Mouse (Mus musculus) thymus, postnatal 10 days (tissue): Measurements from ENCODE around the gene Chrna9.
A peak's percentile ranks its signal among the peaks of the same experiment; 100 is the strongest.

Experiments
- DNase-seq, 2 experiments: peaks; one replicate each; pipeline ENCODE4 v3.0.0; 2021; ENCODE audit warnings: low spot score in 2 of 2

Chrna9 gene

GRCm38 (mm10) chr5:65919326-65919725 lies 15.4 kb upstream of the Chrna9 start:
- DNase-seq, result peak in 1 of 2 experiments; percentile 52

- no peak for DNase-seq
Measured at GRCm38 (mm10) chr5:65919904-65920303, 14.8 kb upstream of the Chrna9 start.

DNA sequence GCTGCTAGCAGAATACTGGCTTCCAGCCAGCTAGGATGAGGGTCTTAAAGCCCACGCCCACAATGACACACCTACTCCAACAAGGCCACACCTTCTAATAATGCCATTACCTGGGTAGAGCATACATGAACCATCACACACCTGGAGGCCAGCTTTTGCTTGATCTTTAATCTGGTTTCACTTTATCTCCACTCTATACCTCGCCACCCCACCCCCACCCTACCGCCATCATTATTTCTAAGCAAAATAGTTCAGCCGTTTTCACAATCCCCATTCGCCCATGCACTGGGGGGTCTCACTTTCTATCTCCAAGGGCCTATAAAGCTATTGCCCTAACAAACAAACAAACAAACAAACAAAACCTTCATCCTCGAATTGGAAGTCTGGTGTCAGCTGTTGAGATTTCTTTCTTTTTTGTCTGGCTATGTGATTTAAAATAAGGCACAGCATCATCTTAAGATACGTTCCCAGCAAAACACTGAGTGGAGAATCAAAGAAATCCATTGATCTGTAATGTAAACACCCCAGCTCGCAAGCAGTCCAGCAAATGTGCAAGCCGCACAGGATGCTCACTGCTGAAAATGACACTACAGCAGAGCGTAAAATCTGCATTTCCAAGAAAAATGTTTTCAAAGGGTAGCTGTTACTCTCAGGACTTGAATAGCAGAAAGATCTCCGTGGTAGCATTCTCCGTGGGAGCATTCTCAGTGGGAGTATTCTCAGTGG lies 13.9 kb upstream of the Chrna9 start:
- DNase-seq, result no peak

GRCm38 (mm10) chr5:65921477-65922138 lies 13.1 kb upstream of the Chrna9 start:
- DNase-seq, result no peak

DNA sequence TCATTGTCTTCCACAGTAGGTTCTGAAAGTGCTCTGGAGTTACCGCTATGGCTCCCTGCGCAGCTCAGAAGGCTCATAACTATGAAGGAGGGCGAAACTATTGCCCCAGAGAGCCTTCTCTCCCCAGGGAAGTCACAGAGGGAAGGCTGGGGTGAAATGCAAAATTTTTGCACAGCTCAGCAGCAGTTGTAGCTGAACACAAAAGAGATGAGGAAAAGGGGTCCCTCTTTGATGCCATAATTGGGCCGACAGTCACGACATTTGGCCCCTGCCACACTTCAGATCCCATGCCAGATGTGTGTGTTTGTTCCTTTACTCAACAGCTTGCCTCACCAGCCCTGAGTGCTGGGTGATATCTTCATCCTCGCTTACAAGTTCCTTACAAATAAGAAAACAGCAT lies 8.1 kb upstream of the Chrna9 start:
- peak; percentile 65 to 74 for DNase-seq

- DNase-seq, result peak; percentile 84 to 92
Measured at GRCm38 (mm10) chr5:65929162-65929561, 5.6 kb upstream of the Chrna9 start.

DNA sequence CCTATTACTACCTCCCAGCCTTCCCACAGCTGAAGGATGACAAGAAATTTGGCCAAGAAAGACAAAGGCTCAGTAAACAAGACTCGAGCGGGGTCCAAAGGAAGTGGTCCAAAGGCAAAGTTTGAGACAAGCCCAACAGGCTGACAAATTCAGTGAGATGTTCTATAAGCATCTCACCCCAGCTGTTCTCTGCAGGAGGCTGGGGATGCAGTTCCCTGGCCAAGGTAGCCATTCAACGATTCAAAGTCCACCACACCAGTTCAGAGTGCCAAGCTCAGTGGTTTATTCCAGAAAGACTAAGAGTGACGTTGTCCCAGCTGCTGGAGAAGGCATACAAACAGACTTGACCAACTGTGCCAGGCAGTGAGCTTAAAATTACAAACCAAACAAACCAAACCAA lies 4.5 kb upstream of the Chrna9 start:
- no peak for DNase-seq

DNA sequence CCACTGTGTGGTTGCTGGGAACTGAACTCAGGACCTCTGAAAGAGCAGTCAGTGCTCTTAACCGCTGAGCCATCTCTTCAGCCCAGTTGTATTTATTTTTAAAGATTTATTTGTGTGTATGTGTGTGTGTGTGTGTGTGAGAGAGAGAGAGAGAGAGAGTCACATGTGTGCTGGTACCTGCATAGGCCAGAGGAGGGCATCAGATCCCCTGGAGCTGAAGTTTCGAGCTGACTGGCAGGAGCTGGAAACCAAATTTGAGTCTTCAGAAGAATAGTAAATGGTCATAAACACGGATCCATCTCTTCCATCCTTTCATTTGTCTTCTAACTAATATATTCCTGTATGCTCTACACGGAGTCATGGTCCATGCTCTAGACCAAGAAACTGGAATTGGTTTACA lies 1.5 kb upstream of the Chrna9 start:
- no peak for DNase-seq

GRCm38 (mm10) chr5:65933764-65934163 lies 957 bp upstream of the Chrna9 start:
- no peak for DNase-seq

DNA sequence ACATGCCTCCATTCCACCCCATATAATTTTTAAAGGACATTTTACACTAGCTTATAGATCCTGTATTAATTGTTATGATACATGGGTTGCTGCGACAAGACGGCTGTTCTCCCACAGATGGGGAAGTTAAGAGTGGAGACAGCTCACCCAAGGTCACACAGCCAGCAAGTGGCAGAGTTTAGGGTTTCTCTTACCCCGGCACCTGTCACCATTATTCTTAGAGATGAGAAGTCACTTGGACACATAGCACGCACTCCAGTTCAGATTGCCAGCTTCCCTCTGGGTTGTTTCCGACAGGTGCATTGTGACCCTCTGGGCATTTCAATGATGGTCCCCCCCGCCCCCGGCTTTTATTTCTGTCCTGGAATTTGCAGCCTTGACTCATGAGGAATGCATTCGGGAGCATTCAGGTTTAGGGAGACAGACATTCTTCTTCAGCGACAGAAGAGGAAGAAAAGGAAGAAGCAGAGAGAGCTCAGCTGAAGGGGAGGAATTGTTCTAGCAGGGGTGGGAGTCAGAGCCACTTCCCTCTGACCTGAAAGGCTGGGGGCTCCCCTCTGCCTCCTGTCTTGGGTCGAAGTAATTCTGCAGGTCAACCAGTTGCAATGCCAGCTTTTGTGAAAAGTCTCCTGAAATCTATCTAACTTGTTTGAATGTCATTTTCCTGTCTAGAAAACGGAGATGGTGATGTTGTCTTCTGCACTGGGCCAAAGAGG lies 2.4 kb downstream of the Chrna9 start:
- DNase-seq, result no peak

DNA sequence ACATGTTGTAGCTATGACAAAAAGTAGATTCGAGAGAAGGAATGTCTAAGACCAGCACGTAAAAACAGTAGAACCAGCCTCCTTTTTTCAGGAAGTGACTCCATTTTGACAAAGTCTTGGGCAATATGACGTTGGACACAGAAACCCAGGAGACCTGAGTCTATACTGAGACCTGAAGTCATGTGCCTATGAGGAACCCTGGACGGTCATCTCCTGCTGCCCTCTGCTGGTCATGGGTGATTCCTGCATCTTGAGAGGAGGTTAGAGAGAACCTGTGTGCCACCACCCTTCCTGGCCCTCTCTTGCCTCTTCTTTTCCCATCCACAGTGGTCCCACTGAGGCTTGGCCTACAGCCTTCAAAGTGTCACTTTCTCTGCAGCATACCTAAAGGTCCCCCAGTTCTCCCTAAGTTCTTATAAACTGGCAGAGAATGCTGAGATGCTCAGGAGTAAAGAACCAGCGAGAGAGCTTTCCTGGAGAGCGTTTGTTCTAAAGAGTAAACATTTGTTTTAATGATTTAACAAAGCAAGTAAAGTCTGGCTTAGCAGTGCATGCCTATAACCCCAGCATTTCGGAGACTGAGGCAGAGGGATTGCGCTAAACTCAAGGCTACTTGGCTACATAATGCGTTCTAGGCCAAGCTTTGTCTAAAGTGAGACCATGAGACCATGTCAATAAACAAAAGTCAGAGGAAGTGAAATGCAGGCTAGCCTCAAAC lies 3.4 kb downstream of the Chrna9 start:
- peak; percentile 81 to 87 for DNase-seq

GRCm38 (mm10) chr5:65941145-65941544 lies 6.4 kb downstream of the Chrna9 start:
- no peak for DNase-seq

- DNase-seq, result no peak
Measured at GRCm38 (mm10) chr5:65949822-65950221, 15.1 kb downstream of the Chrna9 start.

DNA sequence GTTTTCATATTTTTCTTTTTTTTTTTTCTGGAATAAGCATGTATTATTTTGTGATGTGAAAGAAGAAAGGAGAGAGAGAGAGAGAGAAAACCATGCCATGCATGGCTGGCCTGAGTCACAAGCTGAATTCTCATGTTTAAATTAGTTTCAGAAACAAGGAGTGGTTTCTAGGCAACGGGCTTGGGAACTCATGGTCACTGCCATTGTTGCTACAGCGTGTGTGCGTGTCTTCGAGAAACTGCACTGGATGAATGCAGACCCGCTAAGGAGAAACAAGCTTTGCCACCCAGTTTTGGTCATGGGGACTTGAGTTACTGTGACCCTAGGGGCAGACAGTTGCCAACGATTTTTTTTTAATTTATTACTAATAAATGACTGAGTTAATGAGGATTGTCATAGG lies 15.5 kb downstream of the Chrna9 start:
- no peak for DNase-seq

DNA sequence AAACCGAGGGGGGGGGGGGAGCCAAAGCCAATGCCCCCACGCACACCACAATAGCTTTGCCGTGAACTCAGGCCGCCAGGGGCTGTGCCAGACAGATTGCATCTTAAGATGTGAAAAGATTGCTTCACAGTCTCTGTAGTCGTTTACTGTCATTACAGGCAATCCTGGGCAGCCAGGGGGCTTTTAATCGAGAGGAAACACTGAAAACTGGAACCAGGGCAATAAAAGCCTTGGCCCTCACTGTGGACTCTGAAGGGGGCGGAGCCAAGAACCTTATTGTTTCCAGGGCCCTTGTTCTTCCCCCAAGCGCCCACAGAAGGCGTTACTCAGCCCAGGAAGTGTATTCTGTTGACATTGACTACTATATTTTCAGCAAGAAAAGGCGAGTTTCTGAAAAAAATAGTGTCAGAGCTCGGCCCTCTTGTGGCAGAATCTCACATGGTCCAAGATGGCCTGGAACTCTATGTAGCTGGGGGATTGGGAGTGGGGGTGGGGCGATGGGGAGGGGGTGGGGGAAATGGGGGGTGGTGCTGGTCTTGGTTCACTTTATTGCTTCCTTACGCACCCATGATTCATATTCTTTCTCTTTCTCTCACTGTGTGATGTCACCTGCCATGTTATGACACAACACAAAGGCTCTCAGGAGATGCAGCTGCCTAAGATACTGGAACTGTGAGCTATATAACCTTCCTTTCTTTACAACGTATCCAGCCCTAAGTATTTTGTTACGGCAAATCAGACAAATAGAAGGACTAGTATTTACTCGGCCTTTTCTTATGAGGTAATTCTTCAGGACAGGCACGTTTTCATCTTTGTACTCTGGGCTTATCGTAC lies 16.2 kb downstream of the Chrna9 start:
- DNase-seq, result peak; percentile 42 to 52

DNA sequence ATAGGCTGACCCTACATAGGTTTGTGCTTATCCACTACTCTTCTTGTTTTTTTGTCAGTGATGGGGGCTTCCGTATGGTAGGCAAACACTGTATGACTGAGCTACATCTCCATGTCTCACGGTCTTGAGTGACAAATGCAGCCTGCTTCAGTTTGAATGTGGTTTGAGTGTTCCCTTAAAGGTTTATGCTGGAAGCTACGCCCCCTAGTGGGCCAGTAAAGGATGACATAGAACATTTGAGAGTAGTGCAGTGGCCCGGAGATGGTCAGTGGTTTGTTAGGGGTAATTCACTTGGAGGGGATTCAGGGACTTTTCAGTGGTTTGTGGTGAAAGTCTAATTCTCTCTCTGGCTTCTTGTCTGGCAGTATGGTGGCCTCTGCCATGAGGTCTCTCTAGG lies 16.8 kb downstream of the Chrna9 start:
- peak in 1 of 2 experiments; percentile 54 for DNase-seq

GRCm38 (mm10) chr5:65954130-65955080 lies 19.7 kb downstream of the Chrna9 start:
- no peak for DNase-seq

DNA sequence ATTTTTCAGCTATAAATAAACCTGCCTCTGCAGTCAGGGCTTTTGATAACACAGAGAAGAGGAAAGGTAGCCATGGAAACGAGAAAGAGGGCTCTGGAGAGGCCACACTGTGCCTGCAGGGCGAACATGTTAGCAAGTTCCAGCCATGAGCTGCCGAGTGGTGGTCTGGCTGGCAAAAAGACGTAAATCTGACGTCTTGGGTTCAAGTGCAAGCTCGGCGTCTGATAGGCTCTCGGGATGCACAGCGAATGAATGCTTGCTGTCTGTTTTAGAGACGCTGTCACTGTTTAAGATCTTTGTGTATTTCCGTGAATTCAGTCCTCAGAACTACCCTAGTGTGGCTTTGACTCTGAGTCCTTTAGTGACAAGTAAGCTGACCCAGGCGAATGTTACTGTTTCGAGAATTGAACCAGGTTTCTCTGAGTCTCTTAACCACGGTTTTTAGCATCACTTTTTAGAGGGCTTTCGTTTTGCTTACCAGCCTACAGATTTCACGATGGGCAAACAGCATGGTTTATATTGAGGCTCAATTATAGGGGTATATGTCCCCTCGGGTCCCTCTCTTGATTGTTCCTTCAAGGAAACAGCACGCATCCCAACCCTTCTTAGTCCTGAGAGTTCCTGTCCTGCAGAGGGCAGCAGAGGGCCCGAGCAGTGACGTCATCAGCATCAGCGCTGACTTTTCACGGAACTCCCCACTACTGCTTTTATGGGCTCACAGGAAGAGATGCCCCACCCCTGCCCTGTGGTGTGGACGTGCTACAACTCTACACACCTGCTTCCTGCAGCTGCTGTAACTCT lies 20.8 kb downstream of the Chrna9 start:
- DNase-seq, result peak; percentile 91 to 93
